Mouse (Mus musculus) neural tube, postnatal 0 days (tissue): ENCODE results near the gene C1qtnf12. TPM values are rescaled to one million over a fixed set of nuclear protein-coding genes. Genes with fewer than 3 reads are reported as not detected.

ENCODE experiments used
- polyA plus RNA-seq: library from polyadenylated mRNA; unstranded; fragments of >200 nt; fragmentation: Nextera tagmentation; extraction: Ambion mirVana; gene quantifications from 2 replicates; pipeline ENCODE4 v1.2.1, GENCODE M21; 2015

The C1qtnf12 gene
- polyA plus RNA-seq, result 25.2 and 29.4 TPM in 2 replicates

DNA sequence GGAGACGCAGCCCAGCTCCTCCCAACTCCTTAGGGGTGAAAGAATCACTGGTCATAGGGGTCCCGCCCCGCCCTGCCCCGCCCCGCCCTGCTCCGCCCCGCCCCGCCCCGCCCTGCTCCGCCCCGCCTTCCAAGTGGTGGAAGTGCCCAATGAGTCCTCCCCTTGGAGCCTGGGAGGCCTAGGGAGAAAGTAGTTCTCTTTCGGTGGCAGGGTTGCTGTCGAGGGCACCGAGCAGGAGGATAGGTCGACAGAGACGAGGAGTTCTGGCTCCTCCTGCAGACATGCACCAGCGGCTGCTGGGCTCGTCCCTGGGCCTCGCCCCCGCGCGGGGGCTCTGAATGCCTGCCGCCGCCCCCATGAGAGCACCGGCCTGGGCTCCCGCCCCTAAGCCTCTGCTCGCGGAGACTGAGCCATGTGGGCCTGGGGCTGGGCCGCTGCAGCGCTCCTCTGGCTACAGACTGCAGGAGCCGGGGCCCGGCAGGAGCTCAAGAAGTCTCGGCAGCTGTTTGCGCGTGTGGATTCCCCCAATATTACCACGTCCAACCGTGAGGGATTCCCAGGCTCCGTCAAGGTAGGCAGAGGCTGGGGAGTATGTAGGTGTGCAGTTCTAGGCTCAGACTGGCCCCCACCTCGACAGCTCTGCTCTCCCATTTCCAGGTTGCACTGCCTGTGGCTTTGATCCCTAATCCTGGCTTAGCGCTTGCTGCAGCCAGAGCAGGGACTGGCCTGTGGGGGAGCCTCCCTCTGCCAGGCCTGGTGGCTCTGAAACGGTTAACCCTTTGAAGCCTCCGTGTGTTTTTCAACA, at the start of gene C1qtnf12:
Gene C1qtnf12, plus strand, starts transcription at position 152 of the 805 bp plus-strand sequence.

DNA sequence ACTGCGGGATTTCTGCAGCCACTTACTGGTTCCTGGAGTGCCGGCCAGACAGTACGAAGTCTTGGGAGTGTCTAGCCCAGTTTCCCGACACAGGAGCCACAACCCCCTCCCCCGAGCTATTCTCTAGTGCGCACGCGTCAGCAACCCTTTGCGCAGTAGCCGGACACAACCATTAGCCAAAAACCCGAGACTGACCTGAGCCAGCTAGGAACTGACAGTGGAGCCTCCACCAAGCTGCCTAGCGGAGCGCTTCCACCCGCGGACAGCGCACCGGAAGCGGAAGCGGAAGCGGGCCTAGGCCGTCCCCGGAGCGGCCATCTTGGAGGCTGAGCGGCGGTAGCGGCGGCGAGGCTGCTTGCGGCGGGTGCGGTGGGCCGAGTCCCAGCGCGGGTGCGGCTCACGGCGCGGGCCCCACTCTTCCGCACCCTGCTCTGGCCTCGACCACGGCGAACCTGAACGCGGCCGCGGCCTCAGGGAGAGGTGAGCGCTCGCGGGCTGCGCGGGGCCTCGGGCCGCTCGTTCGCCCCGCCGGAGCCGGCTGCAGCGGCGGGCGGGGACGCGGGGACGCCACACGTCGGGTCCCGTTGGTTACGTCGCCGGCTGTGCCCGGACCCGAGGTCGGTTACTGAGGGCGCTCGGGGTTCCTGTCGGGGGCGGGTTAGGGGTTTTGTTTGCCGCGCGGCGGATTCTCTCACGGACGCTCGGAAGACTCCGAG, 18.4 kb upstream of the C1qtnf12 start, which contains the start of gene Ube2j2:
Gene Ube2j2, plus strand, starts transcription at position 298 of the 716 bp plus-strand sequence.

DNA sequence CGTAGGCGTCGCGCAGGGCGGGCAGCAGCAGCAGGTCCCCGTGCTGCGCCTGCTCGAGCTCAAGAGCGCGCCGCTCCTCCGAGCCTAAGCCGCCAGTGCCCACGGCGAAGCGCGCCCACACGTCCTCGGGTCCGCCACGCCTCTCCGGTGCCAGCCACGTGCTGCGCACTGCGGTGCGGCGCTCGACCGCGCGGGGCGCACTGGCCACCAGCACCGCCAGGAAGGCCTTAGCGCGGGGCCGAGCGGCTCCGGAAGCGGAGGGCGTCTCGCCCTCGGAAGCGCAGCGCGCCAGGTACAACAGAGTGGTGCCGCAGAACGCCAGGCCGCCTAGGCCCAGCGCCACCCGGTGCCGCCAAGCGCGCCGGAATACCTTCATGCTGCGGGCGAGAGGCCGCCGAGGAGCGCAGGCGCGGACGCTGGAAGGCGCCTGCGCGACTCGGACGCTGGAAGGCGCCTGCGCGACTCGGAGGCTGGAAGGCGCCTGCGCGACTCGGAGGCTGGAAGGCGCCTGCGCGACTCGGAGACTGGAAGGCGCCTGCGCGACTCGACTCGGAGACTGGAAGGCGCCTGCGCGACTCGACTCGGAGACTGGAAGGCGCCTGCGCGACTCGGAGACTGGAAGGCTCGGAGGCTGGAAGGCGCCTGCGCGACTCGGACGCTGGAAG, 30.3 kb downstream of the C1qtnf12 start, which contains the start of the genes B3galt6 and Sdf4:
Gene B3galt6, minus strand, starts transcription at position 409 of the 665 bp plus-strand sequence.
Gene Sdf4, plus strand, starts transcription at position 632 of the 665 bp plus-strand sequence.

DNA sequence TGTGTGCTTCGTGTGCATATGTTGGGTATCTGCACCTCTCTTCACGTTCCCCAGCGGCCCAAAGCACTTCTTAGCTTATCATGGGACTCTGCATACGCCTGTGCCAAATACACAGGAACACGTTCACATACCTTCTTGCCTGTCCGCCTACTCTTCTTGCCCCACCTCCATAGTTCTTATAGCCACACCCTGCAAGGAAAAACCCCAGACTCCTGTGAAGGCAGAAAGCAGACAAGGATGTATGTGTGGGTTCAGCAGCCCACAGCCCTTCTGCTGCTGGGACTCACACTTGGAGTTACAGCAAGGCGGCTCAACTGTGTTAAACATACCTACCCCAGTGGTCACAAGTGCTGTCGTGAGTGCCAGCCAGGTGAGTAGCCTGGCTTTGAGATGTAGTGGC, 51.5 kb downstream of the C1qtnf12 start, which contains the start of gene Tnfrsf4:
Gene Tnfrsf4, plus strand, starts transcription at position 207 of the 400 bp plus-strand sequence.

Other genes with a start within 250 kb of the C1qtnf12 start
- gene Tmem240, start 227.5 kb upstream of the C1qtnf12 start, polyA plus RNA-seq, result 44.7 and 52.1 TPM in 2 replicates
- 68.6 and 78.0 TPM in 2 replicates for gene Atad3a, start 201.2 kb upstream of the C1qtnf12 start, polyA plus RNA-seq
- 32.3 and 34.3 TPM in 2 replicates for gene Vwa1, start 187.6 kb upstream of the C1qtnf12 start, polyA plus RNA-seq
- gene Tmem88b, start 176.4 kb upstream of the C1qtnf12 start, polyA plus RNA-seq, result 1.4 and 2.4 TPM in 2 replicates
- not detected in 2 replicates for gene Ankrd65, start 171.9 kb upstream of the C1qtnf12 start, polyA plus RNA-seq
- 309 and 322 TPM in 2 replicates for gene Mrpl20, start 159.4 kb upstream of the C1qtnf12 start, polyA plus RNA-seq
- gene Ccnl2, start 149.8 kb upstream of the C1qtnf12 start, polyA plus RNA-seq, result 81.5 and 90.5 TPM in 2 replicates
- 162 and 166 TPM in 2 replicates for gene Aurkaip1, start 131.0 kb upstream of the C1qtnf12 start, polyA plus RNA-seq
- gene Mxra8, start 122.6 kb upstream of the C1qtnf12 start, polyA plus RNA-seq, result 42.9 and 43.1 TPM in 2 replicates
- 30.4 and 32.0 TPM in 2 replicates for gene Dvl1, start 114.9 kb upstream of the C1qtnf12 start, polyA plus RNA-seq
- gene Tas1r3, start 99.0 kb upstream of the C1qtnf12 start, polyA plus RNA-seq, result 0.21 and 0.23 TPM in 2 replicates
- 26.1 and 30.4 TPM in 2 replicates for gene Cptp, start 92.9 kb upstream of the C1qtnf12 start, polyA plus RNA-seq
- 45.7 and 52.0 TPM in 2 replicates for gene Ints11, start 92.8 kb upstream of the C1qtnf12 start, polyA plus RNA-seq
- gene Pusl1, start 70.5 kb upstream of the C1qtnf12 start, polyA plus RNA-seq, result 59.1 and 69.2 TPM in 2 replicates
- gene Acap3, start 70.5 kb upstream of the C1qtnf12 start, polyA plus RNA-seq, result 41.3 and 47.0 TPM in 2 replicates
- gene Ube2j2, start 18.5 kb upstream of the C1qtnf12 start, polyA plus RNA-seq, result 98.7 and 119 TPM in 2 replicates
- 30.0 and 31.9 TPM in 2 replicates for gene B3galt6, start 30.3 kb downstream of the C1qtnf12 start, polyA plus RNA-seq
- gene Sdf4, start 30.6 kb downstream of the C1qtnf12 start, polyA plus RNA-seq, result 119 and 121 TPM in 2 replicates
- gene Tnfrsf4, start 51.5 kb downstream of the C1qtnf12 start, polyA plus RNA-seq, result 0.34 TPM in 1 of 2 replicates, not detected in the other
- gene Tnfrsf18, start 63.8 kb downstream of the C1qtnf12 start, polyA plus RNA-seq, result 1.3 TPM in 2 replicates
- not detected in 2 replicates for gene Ttll10, start 97.1 kb downstream of the C1qtnf12 start, polyA plus RNA-seq
- 13.9 and 15.8 TPM in 2 replicates for gene 9430015G10Rik, start 147.7 kb downstream of the C1qtnf12 start, polyA plus RNA-seq
- gene Rnf223, start 168.2 kb downstream of the C1qtnf12 start, polyA plus RNA-seq, result 0.18 and 0.23 TPM in 2 replicates
- gene Agrn, start 235.2 kb downstream of the C1qtnf12 start, polyA plus RNA-seq, result 59.7 and 82.1 TPM in 2 replicates
- gene Isg15, start 238.5 kb downstream of the C1qtnf12 start, polyA plus RNA-seq, result 6.4 and 6.8 TPM in 2 replicates
- 4.7 and 5.5 TPM in 2 replicates for gene AW011738, start 241.0 kb downstream of the C1qtnf12 start, polyA plus RNA-seq